Mouse (Mus musculus) CD4-positive, CD25-positive, alpha-beta regulatory T cell, adult 2 months (primary cell): Measurements from ENCODE around the gene Olfr58.
"Not testable (repeated sequence)": the region's sequence is repeated elsewhere in the genome, so short reads cannot be mapped to it uniquely, and the experiment has no call there.

ENCODE experiments used
- DNase-seq: peaks from one replicate; pipeline ENCODE4 v3.0.0-alpha.2; 2012; ENCODE audit warnings: low read depth, low spot score

Olfr58 gene

DNA sequence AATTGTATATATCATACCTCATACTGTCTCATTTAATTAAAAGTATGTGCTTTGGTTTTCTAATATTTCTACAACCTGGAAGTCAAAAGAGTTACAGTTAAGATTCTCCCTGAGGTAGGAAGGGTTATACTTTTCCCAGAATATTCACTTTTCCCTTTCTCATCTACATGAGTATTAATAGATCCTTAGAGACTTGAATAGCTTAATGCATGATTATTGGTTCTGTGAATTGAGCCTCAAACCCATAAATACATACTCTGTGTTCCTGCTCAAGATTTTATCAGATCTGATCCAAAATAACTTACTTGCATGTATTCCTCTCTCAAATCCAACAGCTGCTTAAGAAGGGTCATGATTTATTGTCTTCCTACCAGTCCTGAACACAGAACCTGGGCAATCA lies at the start of gene Olfr58:
Olfr58 (plus strand) TSS at position 301 of the 400 bp plus-strand sequence.
- no peak for DNase-seq

- no peak for DNase-seq
Observed at GRCm38 (mm10) chr9:19769136-19769535, 10.9 kb upstream of the Olfr58 start.

DNA sequence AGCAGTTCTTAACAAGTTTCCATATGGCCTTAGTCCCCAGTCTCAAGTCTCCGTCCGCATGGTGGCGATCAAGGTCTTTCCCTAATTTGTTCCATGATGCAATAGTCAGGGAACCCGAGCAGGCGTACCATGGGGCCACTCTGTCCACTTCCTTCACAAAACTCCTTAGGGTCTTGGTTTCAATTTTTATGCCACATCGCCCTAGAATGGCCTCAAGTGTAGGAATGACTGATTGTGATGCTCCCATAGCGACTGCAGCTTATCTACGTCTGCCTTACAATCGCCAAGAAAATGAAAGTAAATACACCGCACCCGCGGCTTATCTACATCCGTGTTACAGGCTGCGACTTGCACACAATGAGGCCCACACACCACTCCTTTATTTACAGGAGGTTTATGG lies 10.4 kb upstream of the Olfr58 start:
- DNase-seq = no peak

- no peak for DNase-seq
Observed at GRCm38 (mm10) chr9:19803000-19803399, 22.9 kb downstream of the Olfr58 start.

DNA sequence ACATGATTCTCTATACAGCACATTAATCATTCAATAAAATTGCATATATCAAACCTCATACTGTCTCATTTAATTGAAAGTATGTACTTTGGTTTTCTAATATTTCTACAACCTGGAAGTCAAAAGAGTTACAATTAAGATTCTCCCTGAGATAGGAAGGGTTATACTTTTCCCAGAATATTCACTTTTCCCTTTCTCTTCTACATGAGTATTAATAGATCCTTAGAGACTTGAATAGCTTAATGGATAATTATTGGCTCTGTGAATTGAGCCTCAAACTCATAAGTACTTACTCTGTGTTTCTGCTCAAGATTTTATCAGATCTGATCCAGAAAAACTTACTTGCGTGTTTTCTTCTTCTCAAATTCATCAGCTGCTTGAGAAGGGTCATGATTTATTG lies 24.5 kb downstream of the Olfr58 start, which contains the start of gene Olfr859:
Olfr859 (plus strand) TSS at position 301 of the 400 bp plus-strand sequence.
- DNase-seq = not testable (repeated sequence)
